Mouse (Mus musculus) intestine, postnatal 0 days (tissue): ENCODE measurements at regions not wholly inside any gene's neighbourhood (a gene's known extent, or its start where the extent isn't known, plus 50 kb on each side); places are given as distances from the start of the nearest gene placed in this dataset.

Source experiments
- ATAC-seq: fragments of 200-750 bp; cut with Nextera tagmentation; 2 replicates; pipeline ENCODE4 v1.8.0; 2017; ENCODE audit warnings: mild to moderate bottlenecking, moderate TSS enrichment, moderate library complexity
- H3K27ac ChIP-seq: fragments of 300-500 bp; sonication (generic); 2 replicates; pipeline ENCODE4 v1.5.1; 2014; ENCODE audit warnings: mild to moderate bottlenecking, low read depth, low read length, moderate library complexity
- H3K27me3 ChIP-seq: fragments of 300-500 bp; sonication (generic); replicated peaks from 2 replicates; pipeline ENCODE4 v1.6.1; 2014; ENCODE audit warnings: low read length, mixed read lengths; ENCODE audit not compliant: control insufficient read depth, insufficient read depth
- H3K36me3 ChIP-seq: fragments of 300-500 bp; sonication (generic); 2 replicates; pipeline ENCODE4 v1.6.1; 2014; ENCODE audit warnings: mild to moderate bottlenecking, moderate library complexity; ENCODE audit not compliant: control insufficient read depth, insufficient read depth
- H3K4me1 ChIP-seq: fragments of 300-500 bp; sonication (generic); replicated peaks from 2 replicates; pipeline ENCODE4 v1.6.1; 2014; ENCODE audit warnings: antibody characterized with exemption, low read length, mixed read lengths; ENCODE audit not compliant: control insufficient read depth, insufficient read depth
- H3K4me2 ChIP-seq: fragments of 300-500 bp; sonication (generic); replicated peaks from 2 replicates; pipeline ENCODE4 v1.6.1; 2014; ENCODE audit warnings: low read depth, mild to moderate bottlenecking, moderate library complexity
- H3K4me3 ChIP-seq: fragments of 300-500 bp; sonication (generic); 2 replicates; pipeline ENCODE4 v1.5.1; 2014; ENCODE audit warnings: low read depth, low read length
- H3K9ac ChIP-seq: fragments of 300-500 bp; sonication (generic); 2 replicates; pipeline ENCODE4 v1.6.1; 2014; ENCODE audit warnings: mild to moderate bottlenecking, low read depth, low read length
- H3K9me3 ChIP-seq: fragments of 300-500 bp; sonication (generic); 2 replicates; pipeline ENCODE4 v1.6.1; 2016; ENCODE audit warnings: mixed run types; ENCODE audit not compliant: control insufficient read depth
- CTCF ChIP-seq: sonication (generic); IDR thresholded peaks from 2 replicates; pipeline ENCODE4 v1.5.1; 2016; ENCODE audit warnings: low read depth, mild to moderate bottlenecking, control low read depth, antibody characterized with exemption, moderate library complexity
- WGBS: fragments of 180-500 bp; shearing (Covaris S2); extraction: QIAGEN DNeasy Blood & Tissue Kit; methylation state at CpG from one replicate; pipeline ENCODE4 v1.1.7; 2014; 5-methylcytosine and 5-hydroxymethylcytosine counted together

DNA sequence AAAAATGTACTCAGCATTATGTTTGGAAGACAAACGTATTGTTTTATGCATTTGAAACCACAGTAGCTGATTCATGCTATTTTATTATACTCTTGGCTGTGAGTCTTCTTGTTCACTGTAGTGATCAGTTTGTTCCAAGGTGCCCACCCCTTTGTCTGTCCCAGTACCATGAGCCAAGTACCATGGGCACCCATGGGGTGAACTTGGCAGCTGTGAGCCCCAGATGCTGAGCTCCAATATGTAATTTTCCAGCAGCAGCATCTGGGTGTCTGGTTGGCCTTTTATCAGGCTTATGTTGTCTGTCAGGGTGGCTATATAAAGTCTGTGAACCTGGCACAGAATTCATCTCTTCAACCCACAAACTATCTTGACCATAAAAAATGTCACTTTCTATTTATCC lies 1200.5 kb upstream of the Nr2f1 start:
- Histone ChIP-seq H3K4me2 (no peak overlapping the region), H3K4me3 (no peak overlapping the region), H3K9me3 (no peaks in the 10 kb centered on the region), H3K27me3 (no peaks in the 10 kb centered on the region), H3K36me3 (no peaks in the 10 kb centered on the region), H3K4me1 (no peaks in the 10 kb centered on the region), H3K9ac (no peak overlapping the region), H3K27ac (no peak overlapping the region)
- ATAC-seq = no peak
- 61% methylated on average over 1 of the region's 1 CpGs for WGBS
- no peak for TF ChIP-seq CTCF

GRCm38 (mm10) chr13:79393938-79394337 lies 1194.4 kb upstream of the Nr2f1 start:
- H3K9ac ChIP-seq = no peak overlapping the region
- WGBS = 66% methylated on average over 3 of the region's 3 CpGs
- no peaks in the 10 kb centered on the region for H3K36me3 ChIP-seq
- ATAC-seq = no peak
- no peaks in the 10 kb centered on the region for H3K4me1 ChIP-seq
- H3K27ac ChIP-seq = no peak overlapping the region
- no peak for TF ChIP-seq CTCF
- no peaks in the 10 kb centered on the region for H3K9me3 ChIP-seq
- no peak overlapping the region for H3K4me2 ChIP-seq
- H3K4me3 ChIP-seq = no peak overlapping the region
- no peaks in the 10 kb centered on the region for H3K27me3 ChIP-seq

- Histone ChIP-seq H3K4me2 (no peak overlapping the region), H3K36me3 (no peaks in the 10 kb centered on the region), H3K9me3 (no peaks in the 10 kb centered on the region), H3K27ac (no peak overlapping the region), H3K9ac (no peak overlapping the region), H3K4me3 (no peak overlapping the region), H3K27me3 (no peaks in the 10 kb centered on the region), H3K4me1 (no peaks in the 10 kb centered on the region)
- no peak for TF ChIP-seq CTCF
- no peak for ATAC-seq
Observed at GRCm38 (mm10) chr13:79387928-79388327, 1188.4 kb upstream of the Nr2f1 start.

- Histone ChIP-seq H3K9ac (no peak overlapping the region), H3K4me2 (no peak overlapping the region), H3K27ac (no peak overlapping the region), H3K27me3 (no peaks in the 10 kb centered on the region), H3K9me3 (no peaks in the 10 kb centered on the region), H3K4me3 (no peak overlapping the region), H3K36me3 (no peaks in the 10 kb centered on the region), H3K4me1 (no peaks in the 10 kb centered on the region)
- no peak for TF ChIP-seq CTCF
- WGBS = 93% methylated on average over 8 of the region's 8 CpGs
- ATAC-seq = no peak
Observed at GRCm38 (mm10) chr13:79341494-79341893, 1141.9 kb upstream of the Nr2f1 start.

DNA sequence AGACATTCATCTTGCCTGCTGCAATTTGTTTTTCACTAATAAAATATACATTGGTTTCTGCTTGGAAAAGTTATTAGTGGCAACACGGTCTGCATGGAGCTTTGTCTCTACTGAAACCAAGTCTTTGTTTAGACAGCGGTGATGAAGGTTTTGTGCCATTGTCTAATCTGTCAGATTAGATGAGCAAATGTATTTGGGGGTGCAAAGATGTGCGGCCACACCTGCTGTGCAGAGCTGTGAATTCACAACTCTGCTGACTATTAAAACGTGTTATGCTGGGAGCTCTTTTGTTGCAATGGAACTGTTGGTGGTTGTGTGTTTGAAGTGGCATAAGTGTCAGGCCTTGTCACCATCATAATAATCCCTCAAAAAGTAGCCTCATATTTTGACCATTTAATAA lies 1140.9 kb upstream of the Nr2f1 start:
- Histone ChIP-seq H3K4me3 (no peak overlapping the region), H3K9me3 (no peaks in the 10 kb centered on the region), H3K27ac (no peak overlapping the region), H3K9ac (no peak overlapping the region), H3K4me1 (no peaks in the 10 kb centered on the region), H3K36me3 (no peaks in the 10 kb centered on the region), H3K4me2 (no peak overlapping the region), H3K27me3 (no peaks in the 10 kb centered on the region)
- ATAC-seq = no peak
- whole genome bisulfite sequencing = 85% methylated on average over 4 of the region's 4 CpGs
- TF ChIP-seq CTCF = no peak

GRCm38 (mm10) chr13:79339793-79340192 lies 1140.2 kb upstream of the Nr2f1 start:
- no peaks in the 10 kb centered on the region for H3K27me3 ChIP-seq
- H3K9ac ChIP-seq = no peak overlapping the region
- H3K27ac ChIP-seq = no peak overlapping the region
- no peak overlapping the region for H3K4me3 ChIP-seq
- H3K9me3 ChIP-seq = no peaks in the 10 kb centered on the region
- no peak for ATAC-seq
- H3K36me3 ChIP-seq = no peaks in the 10 kb centered on the region
- TF ChIP-seq CTCF = no peak
- no peaks in the 10 kb centered on the region for H3K4me1 ChIP-seq
- no peak overlapping the region for H3K4me2 ChIP-seq
- WGBS = 42% methylated on average over 4 of the region's 4 CpGs

GRCm38 (mm10) chr13:79320146-79320545 lies 1120.6 kb upstream of the Nr2f1 start:
- Histone ChIP-seq H3K9me3 (no peaks in the 10 kb centered on the region), H3K4me2 (no peak overlapping the region), H3K9ac (no peak overlapping the region), H3K27ac (no peak overlapping the region), H3K4me1 (no peaks in the 10 kb centered on the region), H3K36me3 (no peaks in the 10 kb centered on the region), H3K4me3 (no peak overlapping the region), H3K27me3 (no peaks in the 10 kb centered on the region)
- no peak for ATAC-seq
- WGBS = 55% methylated on average over 2 of the region's 2 CpGs
- no peak for TF ChIP-seq CTCF
